Mouse (Mus musculus): ENCODE data around the gene Taf15. TPM values are rescaled to one million over a fixed set of nuclear protein-coding genes. Genes with fewer than 3 reads are reported as not detected.
A peak's percentile ranks its signal among the peaks of the same experiment; 100 is the strongest.

Gene Taf15
- polyA plus RNA-seq, 1 experiment from 2014 or later, result 4.0 TPM

- peak; percentile 63; the same call in 1 of the 2 replicates for ATAC-seq (ENCODE audit: low FRiP score, low TSS enrichment)
- no peaks in the 10 kb centered on the region for H3K27me3 ChIP-seq (ENCODE audit: control insufficient read depth, insufficient read depth, low read length)
- H3K36me3 ChIP-seq (ENCODE audit: control insufficient read depth, insufficient read depth, low read length), result no peaks in the 10 kb centered on the region
- peak overlapping the region; percentile 45 for H3K4me2 ChIP-seq (replicated peaks; ENCODE audit: low read depth)
- H3K9ac ChIP-seq (ENCODE audit: low read length), result no peak overlapping the region
- 0 out of 2 replicates have a peak, but pooled peaks cover 2% of the 10 kb centered on the region for H3K4me1 ChIP-seq (replicated peaks; ENCODE audit: control insufficient read depth, insufficient read depth)
- WGBS, result 30% methylated on average over 13 of the region's 13 CpGs
- no peak overlapping the region for H3K27ac ChIP-seq (replicated peaks)
- TF ChIP-seq CTCF (IDR thresholded peaks at IDR 0.05; ENCODE audit: low read depth) (no peak), EP300 (optimal IDR thresholded peaks at IDR 0.05) (no peak)
- peak; percentile 58 for DNase-seq (ENCODE audit: low spot score)
- H3K4me3 ChIP-seq (ENCODE audit: low read depth, low read length), result peak overlapping the region; percentile 13; the same call in 1 of the 2 replicates
- H3K9me3 ChIP-seq (ENCODE audit: control insufficient read depth, low read length), result no peaks in the 10 kb centered on the region
These were observed 61.9 kb downstream of the Taf15 start for GRCm38 (mm10) chr11:83534609-83535423.

- no peak overlapping the region for H3K9ac ChIP-seq (ENCODE audit: low read length)
- H3K4me2 ChIP-seq (replicated peaks; ENCODE audit: low read depth), result no peak overlapping the region
- WGBS, result 67% methylated on average over 3 of the region's 3 CpGs
- H3K4me1 ChIP-seq (replicated peaks; ENCODE audit: control insufficient read depth, insufficient read depth), result 0 out of 2 replicates have a peak, but pooled peaks cover 2% of the 10 kb centered on the region
- TF ChIP-seq EP300 (optimal IDR thresholded peaks at IDR 0.05), result no peak
- no peak for TF ChIP-seq CTCF (IDR thresholded peaks at IDR 0.05; ENCODE audit: low read depth)
- no peak overlapping the region for H3K27ac ChIP-seq (replicated peaks)
- H3K4me3 ChIP-seq (ENCODE audit: low read depth, low read length), result no peak overlapping the region
- H3K9me3 ChIP-seq (ENCODE audit: control insufficient read depth, low read length), result no peaks in the 10 kb centered on the region
- no peak for ATAC-seq (ENCODE audit: low FRiP score, low TSS enrichment)
- H3K27me3 ChIP-seq (ENCODE audit: control insufficient read depth, insufficient read depth, low read length), result no peaks in the 10 kb centered on the region
- H3K36me3 ChIP-seq (ENCODE audit: control insufficient read depth, insufficient read depth, low read length), result no peaks in the 10 kb centered on the region
- DNase-seq (ENCODE audit: low spot score), result no peak
These were observed 63.9 kb downstream of the Taf15 start for GRCm38 (mm10) chr11:83536831-83537230.

GRCm38 (mm10) chr11:83538705-83539314, 65.9 kb downstream of the Taf15 start:
- Histone ChIP-seq H3K36me3 (ENCODE audit: control insufficient read depth, insufficient read depth, low read length) (no peaks in the 10 kb centered on the region), H3K4me2 (replicated peaks; ENCODE audit: low read depth) (no peak overlapping the region), H3K4me3 (ENCODE audit: low read depth, low read length) (no peak overlapping the region), H3K9ac (ENCODE audit: low read length) (no peak overlapping the region), H3K27me3 (ENCODE audit: control insufficient read depth, insufficient read depth, low read length) (no peaks in the 10 kb centered on the region), H3K9me3 (ENCODE audit: control insufficient read depth, low read length) (no peaks in the 10 kb centered on the region), H3K4me1 (replicated peaks; ENCODE audit: control insufficient read depth, insufficient read depth) (0 out of 2 replicates have a peak, but pooled peaks cover 2% of the 10 kb centered on the region), H3K27ac (replicated peaks) (no peak overlapping the region)
- DNase-seq (ENCODE audit: low spot score) (no peak), ATAC-seq (ENCODE audit: low FRiP score, low TSS enrichment) (no peak)
- 58% methylated on average over 3 of the region's 3 CpGs for whole genome bisulfite sequencing
- TF ChIP-seq CTCF (IDR thresholded peaks at IDR 0.05; ENCODE audit: low read depth), result no peak
- no peak for TF ChIP-seq EP300 (optimal IDR thresholded peaks at IDR 0.05)

GRCm38 (mm10) chr11:83540931-83541330, 68.0 kb downstream of the Taf15 start:
- H3K27me3 ChIP-seq (ENCODE audit: control insufficient read depth, insufficient read depth, low read length), result no peaks in the 10 kb centered on the region
- H3K9me3 ChIP-seq (ENCODE audit: control insufficient read depth, low read length), result no peaks in the 10 kb centered on the region
- WGBS, result 96% methylated on average over 2 of the region's 2 CpGs
- H3K4me1 ChIP-seq (replicated peaks; ENCODE audit: control insufficient read depth, insufficient read depth), result no peaks in the 10 kb centered on the region
- H3K36me3 ChIP-seq (ENCODE audit: control insufficient read depth, insufficient read depth, low read length), result no peaks in the 10 kb centered on the region
- H3K9ac ChIP-seq (ENCODE audit: low read length), result no peak overlapping the region
- TF ChIP-seq EP300 (optimal IDR thresholded peaks at IDR 0.05) (no peak), CTCF (IDR thresholded peaks at IDR 0.05; ENCODE audit: low read depth) (no peak)
- no peak overlapping the region for H3K27ac ChIP-seq (replicated peaks)
- H3K4me3 ChIP-seq (ENCODE audit: low read depth, low read length), result no peak overlapping the region
- DNase-seq (ENCODE audit: low spot score) (no peak), ATAC-seq (ENCODE audit: low FRiP score, low TSS enrichment) (no peak)
- H3K4me2 ChIP-seq (replicated peaks; ENCODE audit: low read depth), result no peak overlapping the region

GRCm38 (mm10) chr11:83541415-83541814, 68.5 kb downstream of the Taf15 start:
- ATAC-seq (ENCODE audit: low FRiP score, low TSS enrichment), result no peak
- H3K9ac ChIP-seq (ENCODE audit: low read length), result no peak overlapping the region
- WGBS, result 76% methylated on average over 3 of the region's 3 CpGs

GRCm38 (mm10) chr11:83544214-83544613, 71.3 kb downstream of the Taf15 start:
- H3K9me3 ChIP-seq (ENCODE audit: control insufficient read depth, low read length), result no peaks in the 10 kb centered on the region
- no peak overlapping the region for H3K4me2 ChIP-seq (replicated peaks; ENCODE audit: low read depth)
- TF ChIP-seq EP300 (optimal IDR thresholded peaks at IDR 0.05) (no peak), CTCF (IDR thresholded peaks at IDR 0.05; ENCODE audit: low read depth) (no peak)
- H3K4me3 ChIP-seq (ENCODE audit: low read depth, low read length), result no peak overlapping the region
- H3K27me3 ChIP-seq (ENCODE audit: control insufficient read depth, insufficient read depth, low read length), result no peaks in the 10 kb centered on the region
- H3K9ac ChIP-seq (ENCODE audit: low read length), result no peak overlapping the region
- ATAC-seq (ENCODE audit: low FRiP score, low TSS enrichment), result no peak
- no peak for DNase-seq (ENCODE audit: low spot score)
- H3K27ac ChIP-seq (replicated peaks), result no peak overlapping the region
- 44% methylated on average over 3 of the region's 3 CpGs for WGBS
- no peaks in the 10 kb centered on the region for H3K4me1 ChIP-seq (replicated peaks; ENCODE audit: control insufficient read depth, insufficient read depth)
- H3K36me3 ChIP-seq (ENCODE audit: control insufficient read depth, insufficient read depth, low read length), result no peaks in the 10 kb centered on the region

More at GRCm38 (mm10) chr11:83541415-83541814, 68.5 kb downstream of the Taf15 start:
- Histone ChIP-seq H3K27me3 (ENCODE audit: control insufficient read depth, insufficient read depth, low read length) (no peaks in the 10 kb centered on the region), H3K27ac (replicated peaks) (no peak overlapping the region), H3K36me3 (ENCODE audit: control insufficient read depth, insufficient read depth, low read length) (no peaks in the 10 kb centered on the region), H3K9me3 (ENCODE audit: control insufficient read depth, low read length) (no peaks in the 10 kb centered on the region), H3K4me1 (replicated peaks; ENCODE audit: control insufficient read depth, insufficient read depth) (no peaks in the 10 kb centered on the region), H3K4me2 (replicated peaks; ENCODE audit: low read depth) (no peak overlapping the region), H3K4me3 (ENCODE audit: low read depth, low read length) (no peak overlapping the region)
- TF ChIP-seq EP300 (optimal IDR thresholded peaks at IDR 0.05) (no peak), CTCF (IDR thresholded peaks at IDR 0.05; ENCODE audit: low read depth) (no peak)
- DNase-seq (ENCODE audit: low spot score), result no peak
